Mouse (Mus musculus) common myeloid progenitor, adult 5-6 weeks (primary cell): ENCODE data around the gene Bpgm. TPM values are rescaled to one million over a fixed set of nuclear protein-coding genes. Genes with fewer than 3 reads are reported as not detected.
A peak's percentile ranks its signal among the peaks of the same experiment; 100 is the strongest.

Source experiments
- ATAC-seq: replicated peaks from 2 replicates; pipeline ENCODE4 v1.8.0; 2016; ENCODE audit warnings: low read depth, mild to moderate bottlenecking, moderate TSS enrichment, inconsistent platforms; ENCODE audit not compliant: poor library complexity, severe bottlenecking
- total RNA-seq: library from RNA; stranded (forward); fragments of 200-1000, 187-1606 nt; gene quantifications from 2 replicates; pipeline ENCODE4 v1.2.3, GENCODE M21; 2017

Gene Bpgm
- total RNA-seq, 1 experiment from 2014 or later = 26.4 TPM

DNA sequence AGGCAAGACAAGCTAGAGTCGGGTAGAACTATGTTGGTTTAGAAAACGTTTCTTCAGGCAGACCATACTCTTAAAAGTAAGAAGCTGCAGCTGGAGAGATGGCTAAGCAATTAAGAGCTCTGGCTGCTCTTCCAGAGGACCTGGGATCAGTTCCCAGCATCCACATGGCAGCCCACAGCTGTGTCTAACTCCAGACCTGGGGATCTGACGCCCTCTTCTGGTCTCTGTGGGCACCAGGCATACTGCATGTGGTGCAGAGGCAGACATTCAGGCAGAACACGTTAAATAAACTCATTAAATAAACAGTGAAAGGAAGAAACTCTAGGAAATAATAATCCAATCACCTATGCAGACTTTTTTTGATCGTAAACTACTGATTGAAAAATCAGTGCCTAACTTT is 7.4 kb downstream of the Bpgm start:
- ATAC-seq = no peak

DNA sequence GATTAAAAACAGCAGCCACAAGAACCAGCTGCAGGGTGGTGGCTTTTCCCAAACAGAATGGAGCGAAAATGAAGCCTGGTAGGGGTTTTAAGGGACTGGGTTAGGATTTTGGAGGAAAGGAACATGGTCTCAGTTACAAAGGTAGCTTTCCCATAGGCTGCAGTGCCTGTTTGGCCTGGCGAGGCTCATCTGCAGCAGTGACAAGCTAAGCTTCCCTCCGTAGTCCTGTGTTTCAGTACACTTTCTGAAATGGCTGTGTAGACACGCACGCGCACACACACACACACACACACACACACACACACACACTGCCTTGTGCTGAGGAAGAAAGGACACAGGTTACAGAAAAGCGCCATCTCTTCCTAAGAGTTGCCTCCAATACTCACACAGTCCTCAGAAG is 7.8 kb downstream of the Bpgm start:
- no peak for ATAC-seq

DNA sequence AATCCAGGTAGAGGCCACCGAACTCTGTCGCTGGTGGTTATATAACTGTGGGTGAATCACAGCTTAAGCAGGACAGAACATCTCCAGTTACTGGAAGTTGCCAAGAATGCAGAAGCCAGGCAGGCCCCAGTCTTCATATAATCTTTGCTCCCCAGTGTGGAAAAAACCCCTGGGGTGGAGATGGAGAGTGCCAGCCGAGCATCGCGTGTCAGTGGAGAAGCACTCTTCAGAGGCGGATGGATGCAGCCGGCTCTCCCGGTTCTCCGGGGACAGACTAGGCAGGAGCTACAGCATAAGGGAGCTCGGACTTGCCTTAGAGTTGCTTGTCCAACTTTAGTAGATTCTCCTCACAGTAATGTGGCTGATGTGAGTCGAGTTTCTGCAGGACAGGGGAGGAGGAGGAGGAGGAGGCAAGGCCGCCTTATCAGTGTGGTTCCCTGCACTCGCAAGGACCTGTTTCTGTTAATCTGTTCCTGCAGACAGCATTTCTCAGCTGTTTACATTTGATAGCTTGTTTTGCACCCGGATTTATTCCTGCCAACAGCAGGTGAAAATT is 10.1 kb downstream of the Bpgm start:
- ATAC-seq = peak; percentile 83

DNA sequence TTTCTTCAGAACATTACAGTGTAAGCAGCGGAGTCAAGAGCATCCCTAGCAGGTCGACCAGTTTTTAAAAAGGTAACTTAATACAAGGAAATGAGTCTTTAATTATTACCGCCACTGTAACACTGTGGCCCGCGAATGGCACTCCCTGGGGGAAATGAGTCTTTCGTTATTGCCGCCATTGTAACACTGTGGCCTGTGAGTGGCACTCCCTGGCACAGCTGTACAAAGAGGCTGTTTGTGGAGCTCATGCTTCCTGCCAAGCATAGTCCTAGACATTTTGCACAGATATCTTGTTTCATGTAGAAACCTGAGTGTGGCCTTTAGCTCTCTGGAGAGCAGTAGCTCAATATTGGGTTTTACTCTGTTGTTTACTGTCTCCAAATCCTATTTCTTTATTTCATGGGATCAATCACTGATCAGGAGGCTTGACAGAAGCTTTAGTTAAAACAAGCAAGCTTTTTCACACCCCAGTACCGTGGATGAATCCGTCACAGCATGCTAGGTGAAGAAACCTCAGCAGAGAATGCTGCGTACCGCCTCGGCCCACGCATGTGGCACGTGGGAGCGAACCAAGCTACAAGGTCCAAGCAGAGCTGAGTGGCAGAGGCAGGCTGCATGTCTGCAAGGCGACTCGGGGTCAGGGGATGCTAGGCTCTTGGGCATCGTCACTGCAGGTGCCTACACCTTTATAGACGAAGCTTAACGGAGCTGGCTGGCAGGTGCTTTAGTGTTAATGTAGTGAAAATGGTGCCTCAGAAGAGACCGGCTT is 17.5 kb downstream of the Bpgm start:
- ATAC-seq = no peak

DNA sequence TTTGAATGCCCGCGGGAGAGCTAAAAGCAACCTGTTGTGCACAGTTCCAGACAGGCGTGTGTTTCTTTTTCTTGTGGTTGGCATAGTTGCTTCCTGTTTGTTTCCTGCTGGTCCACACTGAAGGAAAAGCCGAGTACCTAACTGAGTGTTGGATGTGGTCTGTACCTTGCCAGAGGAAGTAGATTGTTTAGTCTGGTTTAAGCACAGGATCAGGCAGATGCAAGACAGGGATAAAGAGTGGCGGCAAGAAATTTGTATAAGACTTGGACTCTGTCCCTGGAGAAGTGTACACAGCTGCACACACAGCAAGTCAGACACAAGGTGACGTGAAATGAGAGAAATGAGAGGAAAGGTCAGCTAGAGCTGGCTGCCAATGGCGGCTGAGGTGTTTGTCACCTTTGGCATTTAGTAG is 19.1 kb downstream of the Bpgm start:
- ATAC-seq = peak; percentile 72

DNA sequence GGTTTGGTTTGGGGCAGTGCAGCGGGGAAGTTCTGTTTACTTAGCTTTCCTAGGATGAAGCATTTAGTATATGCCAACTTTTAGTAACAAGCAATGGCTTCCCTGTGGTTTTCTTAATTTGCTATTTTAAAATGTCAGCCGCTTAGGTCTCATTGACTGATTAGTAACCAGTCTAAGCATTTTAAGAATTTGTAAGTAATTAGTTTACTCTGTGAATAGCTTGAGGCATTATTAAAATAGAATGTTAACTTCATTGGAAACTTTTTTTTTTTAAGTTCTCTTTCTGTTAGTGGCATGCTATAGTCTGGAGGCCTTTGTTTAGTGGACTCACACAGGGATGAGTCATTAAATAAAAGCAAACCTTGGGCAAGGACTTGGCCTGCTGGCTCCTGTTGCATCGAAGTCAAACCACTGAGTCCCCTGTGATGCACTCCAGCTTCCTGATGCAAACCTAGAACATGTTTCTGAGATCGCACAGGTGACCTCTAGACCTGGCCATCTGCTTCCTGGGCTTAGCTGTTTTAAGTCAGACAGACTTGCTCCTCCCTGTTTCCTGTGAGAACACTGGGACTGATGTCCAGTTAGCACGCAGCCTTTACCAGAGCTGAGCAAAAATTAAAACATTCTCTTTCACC is 22.1 kb downstream of the Bpgm start:
- no peak for ATAC-seq

DNA sequence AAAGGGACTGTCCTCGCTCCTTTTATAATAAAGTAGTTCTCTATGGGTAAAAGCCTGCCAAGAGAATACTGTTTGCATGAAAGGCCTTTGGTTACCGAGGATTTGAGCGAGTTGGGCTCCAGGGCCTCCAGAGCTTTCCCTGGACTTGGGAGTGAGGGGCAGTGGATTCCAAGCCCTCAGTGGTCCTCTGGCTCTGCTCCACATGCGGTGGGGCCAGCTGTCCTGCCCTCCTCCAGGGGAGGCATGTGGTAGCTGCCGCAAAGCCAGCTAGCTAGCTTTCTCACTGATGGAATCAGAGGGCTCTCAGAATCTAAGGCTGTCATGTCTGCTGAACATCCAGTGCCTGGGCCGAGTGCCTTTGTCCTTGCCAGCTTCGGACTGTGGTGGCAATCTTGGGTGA is 26.3 kb downstream of the Bpgm start:
- no peak for ATAC-seq

DNA sequence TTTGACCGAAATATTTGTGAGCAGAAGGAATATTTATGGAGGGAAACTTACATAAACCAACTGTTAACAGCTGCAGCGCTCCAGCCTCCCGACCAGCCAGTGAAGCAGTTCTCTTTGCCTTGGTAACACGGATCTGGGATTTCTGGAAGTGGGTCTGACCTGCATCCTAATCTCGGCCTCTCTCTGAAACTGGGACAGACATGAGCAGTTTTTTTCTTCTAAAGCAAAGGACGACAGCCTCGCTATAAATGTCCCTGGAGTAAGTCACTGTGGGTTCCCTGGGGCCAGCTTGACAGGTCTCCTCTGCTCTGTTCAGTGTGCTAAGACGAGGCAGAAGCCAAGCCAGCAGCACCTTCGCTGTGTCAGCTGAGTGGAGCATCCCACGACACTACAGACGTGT is 29.9 kb downstream of the Bpgm start:
- ATAC-seq = no peak

DNA sequence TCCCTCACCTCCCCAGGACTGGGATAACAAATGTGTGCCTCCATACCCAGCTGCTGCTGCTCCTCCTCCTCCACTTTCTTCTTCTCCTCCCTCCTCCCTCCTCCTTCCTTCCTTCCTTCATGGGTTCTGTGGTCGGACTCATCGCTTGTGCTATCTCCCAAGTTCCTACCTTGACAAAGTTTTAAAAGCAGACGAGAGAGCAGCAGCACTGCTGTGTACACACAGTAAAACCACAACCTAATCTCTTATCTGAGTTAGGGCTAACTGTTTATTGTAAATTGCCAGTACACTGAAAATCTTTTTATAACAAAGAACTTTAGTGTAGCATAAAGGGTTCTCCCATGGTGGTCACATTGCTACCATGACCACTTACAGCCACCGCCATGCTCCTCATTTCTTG is 31.6 kb downstream of the Bpgm start:
- 0 out of 2 replicates have a peak, but pooled peaks have one; percentile 20 for ATAC-seq

DNA sequence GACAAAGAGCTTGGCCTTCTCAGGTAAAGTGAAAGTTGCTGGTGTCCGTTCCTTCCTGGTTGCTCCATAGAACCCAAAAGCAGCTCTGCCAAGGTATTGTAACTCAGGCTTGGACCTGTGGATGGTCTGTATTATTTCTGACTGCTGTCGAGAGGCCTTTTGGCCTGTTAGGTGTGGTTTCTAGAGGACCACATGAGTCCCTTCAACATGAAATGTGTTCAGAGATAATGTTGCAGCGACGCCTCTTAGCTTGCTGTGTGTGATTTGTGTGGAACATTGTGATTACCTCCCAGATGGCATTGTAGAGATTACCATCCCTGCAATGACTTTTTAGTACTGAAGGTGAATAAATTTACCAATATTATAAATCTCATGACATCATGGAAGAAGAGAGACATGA is 32.0 kb downstream of the Bpgm start:
- ATAC-seq = 0 out of 2 replicates have a peak, but pooled peaks have one; percentile 26

DNA sequence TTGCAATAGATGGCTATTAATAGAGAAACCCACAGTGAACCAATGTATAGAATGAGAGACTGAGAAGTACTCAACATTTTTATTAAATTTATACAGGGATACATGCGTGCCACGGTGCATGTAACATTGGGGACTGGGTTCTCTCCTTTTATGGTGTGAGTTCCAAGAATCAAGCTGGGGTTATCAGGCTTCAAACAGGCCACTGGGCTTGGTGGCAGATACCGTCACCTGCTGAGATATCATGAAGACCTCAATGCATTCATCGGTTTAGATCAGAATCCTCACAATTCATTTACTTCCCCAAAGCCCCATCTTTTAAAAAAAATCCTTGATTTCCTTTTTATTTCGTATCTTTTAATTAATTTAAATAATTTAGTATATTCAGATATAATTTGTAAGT is 34.3 kb downstream of the Bpgm start:
- ATAC-seq = no peak

DNA sequence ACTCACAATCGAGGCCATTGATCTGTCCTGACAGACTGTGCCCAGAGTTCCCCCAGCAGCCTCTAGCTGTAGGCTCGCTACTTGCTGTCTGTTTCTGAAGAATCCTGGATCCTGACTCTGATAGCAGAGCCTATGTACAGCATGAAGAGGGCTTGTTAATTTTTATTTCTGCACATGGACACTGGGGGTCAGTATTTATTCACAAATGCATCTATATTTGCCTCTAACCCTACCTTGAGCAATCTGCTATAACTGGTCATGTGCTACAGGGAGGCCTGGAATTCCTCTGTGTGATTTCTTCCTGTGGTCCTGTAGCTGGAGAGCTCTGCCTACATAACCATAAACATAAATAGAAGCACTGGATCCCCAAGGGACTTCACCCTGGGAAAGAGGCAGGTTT is 35.4 kb downstream of the Bpgm start:
- peak; percentile 75 for ATAC-seq

DNA sequence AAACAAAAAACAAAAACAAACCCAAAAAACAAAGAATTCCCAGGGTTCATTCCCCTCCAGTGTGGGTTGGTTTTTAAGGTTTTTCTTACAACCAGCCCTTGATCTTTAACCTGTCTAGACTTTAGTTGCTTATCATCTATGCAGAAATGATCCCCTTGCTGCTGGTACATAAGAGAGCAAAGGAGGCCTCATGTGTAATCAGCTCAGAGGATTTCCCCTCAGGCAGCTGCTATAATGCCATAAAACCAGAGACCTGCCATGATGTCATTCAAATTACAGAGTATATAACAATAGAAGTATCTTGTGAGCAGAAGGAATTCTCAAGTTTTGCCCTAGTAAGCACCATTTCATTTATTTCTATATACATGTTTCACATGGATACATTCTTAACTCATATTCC is 36.7 kb downstream of the Bpgm start:
- ATAC-seq = no peak

DNA sequence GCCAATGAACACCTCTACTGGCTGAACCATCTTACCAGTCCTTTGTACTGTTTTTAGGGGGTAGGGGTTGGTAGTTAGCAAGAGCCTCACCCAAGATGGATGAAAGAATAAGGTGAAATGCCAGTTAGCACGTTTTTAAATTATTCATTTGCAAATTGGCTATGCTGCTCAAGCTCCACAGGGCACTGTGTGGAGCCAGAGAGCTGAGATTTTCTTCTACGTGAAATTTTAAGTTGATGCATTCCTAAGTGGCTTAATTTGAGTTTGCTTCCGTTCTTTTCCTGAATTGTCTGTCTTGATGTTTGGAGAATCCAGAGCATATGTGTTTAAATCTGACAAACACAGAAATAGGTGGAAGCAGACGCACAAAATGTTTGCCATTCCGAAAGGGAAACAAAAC is 38.6 kb downstream of the Bpgm start:
- ATAC-seq = no peak

DNA sequence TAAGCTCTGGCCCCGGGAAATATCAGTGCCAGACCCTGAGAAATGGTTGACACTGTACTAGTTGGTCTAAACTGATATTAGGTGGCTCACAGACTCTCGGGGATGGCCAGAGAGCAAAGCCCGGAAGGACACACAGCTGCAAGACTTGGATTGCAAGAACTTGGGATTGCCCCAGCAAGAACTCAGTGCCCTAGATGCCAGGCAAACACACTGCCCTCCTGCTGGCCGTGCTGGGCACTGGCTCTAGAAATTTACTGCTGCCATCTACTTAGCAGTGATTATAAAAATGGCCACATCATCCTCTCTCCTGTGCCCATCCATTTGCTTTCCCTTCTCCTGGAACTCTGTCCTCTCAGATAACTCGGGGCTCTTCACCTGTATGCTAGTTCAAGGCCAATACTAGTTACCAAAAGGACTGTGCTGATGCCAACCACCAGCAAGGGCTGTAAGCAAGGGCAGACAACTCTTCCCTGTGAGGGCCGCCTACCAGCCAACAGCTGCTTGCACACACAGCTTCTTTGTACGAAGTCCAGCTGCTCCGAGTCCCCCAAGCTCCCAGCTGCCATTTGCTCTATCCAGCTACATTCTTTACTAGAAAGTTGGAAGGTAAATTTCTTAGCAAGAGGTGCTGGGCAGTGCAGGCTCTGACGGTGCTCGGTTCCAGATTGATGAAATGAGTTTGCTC is 39.2 kb downstream of the Bpgm start:
- no peak for ATAC-seq

DNA sequence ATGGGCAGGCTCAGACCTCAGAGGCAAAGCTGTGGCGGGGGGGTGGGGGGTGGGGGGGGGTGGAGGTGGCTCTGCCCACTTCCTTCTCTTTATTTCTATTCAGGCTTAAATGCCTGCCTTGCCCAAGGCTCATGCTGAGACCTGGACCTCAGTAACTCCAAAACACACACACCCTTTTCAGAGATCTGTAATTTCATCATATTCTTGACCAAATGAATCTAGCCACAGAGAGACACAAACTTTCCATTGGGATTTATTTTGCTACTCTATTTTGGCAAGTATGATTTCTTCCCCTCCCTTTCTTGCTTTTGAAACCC is 39.7 kb downstream of the Bpgm start:
- 0 out of 2 replicates have a peak, but pooled peaks have one; percentile 9 for ATAC-seq

DNA sequence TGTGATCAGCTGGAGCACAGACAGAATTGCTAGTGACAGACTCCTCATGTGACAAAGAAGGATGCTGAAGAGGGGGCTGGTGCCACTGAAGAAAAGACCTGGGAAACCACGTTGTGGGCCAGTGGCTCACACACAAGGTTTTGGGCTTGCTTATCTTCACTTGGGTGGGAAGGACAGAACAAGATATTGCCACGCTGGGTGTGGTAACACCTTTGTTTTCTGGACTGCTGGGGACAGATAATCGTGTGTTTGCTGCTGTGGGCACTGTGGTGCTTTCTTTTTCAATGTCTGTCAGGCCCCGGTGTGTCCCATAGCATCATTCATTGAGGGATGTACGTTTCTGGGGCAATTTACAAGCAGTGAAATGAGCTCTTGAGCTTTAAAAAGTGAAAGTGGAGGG is 41.7 kb downstream of the Bpgm start:
- peak; percentile 77 for ATAC-seq

DNA sequence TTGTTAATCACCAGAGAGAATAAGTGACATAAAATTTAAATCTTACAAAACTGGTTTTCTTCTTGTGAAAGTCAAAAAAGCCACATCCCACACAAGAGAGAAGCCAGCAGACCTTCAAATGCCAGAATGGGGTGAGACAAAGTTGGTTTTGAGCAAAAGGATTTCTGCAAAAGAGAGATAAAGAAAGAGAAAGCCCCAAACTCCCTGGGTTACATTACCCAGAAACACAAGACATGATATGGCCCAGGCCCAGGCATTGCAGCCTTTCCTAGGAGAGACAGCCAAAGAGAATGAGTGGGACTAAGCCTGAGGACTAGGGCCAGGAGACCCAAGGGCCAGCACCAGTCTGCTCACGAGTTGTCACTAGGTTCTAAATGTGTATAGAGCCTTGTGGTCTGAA is 43.1 kb downstream of the Bpgm start:
- ATAC-seq = peak; percentile 4; the same call in 1 of the 2 replicates

DNA sequence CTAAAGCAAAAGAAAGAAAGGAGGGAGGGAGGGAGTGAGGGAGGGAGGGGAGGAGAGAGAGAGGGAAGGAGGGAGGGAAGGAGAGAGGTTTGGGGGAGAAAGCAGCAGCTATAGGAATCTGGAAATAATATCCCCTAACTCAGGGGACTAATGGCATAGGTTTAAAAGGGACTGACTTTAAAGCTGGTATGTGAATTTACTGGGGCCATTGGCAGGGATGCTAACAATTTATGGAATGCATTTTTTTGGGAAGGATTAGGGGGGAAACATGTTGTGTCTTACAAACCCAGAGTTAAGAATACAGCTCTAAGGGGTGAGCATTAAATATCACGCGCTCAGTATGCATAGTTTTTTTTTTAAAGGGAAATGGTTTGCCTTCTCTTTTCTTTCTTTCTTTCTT is 44.5 kb downstream of the Bpgm start:
- no peak for ATAC-seq

DNA sequence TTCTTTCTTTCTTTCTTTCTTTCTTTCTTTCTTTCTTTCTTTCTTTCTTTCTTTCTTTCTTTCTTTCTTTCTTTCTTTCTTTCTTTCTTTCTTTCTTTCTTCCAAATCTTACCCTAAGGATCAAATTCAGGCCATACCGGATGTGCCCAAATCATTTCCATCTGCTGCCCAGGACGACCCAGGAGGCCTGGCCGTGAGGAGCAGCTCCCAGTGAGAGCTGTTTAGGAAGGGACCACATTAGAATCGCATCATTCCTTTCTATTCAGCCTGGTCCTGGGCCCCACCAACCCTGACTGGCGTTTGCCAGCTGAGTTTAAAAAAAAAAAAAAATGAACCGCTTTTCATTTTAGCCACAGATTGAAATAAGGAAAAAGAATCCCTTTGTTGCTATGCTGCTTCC is 44.9 kb downstream of the Bpgm start:
- no peak for ATAC-seq

DNA sequence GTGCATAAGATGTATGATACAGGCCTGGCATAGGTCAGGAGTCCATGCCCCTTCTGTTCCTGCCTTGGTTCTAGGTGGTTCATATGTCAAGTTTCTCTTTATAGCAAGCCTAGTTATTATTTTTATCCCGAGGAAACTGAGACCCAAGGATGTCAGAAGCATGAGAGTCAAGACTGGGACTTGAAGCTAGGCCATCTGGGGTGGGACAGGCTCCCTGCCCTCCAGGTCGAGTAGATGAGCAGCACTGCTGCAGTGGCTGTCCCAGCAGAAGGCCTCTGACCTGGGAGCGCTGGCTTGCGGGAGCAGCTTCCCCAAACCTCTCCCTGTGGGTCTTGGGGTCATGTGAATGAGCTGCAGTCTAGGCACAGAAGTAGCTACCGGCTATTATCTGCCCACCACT is 47.5 kb downstream of the Bpgm start:
- no peak for ATAC-seq
